Comparison of ENCODE assay signal across 11 mouse cellular contexts in genomic region chr8:126917179-126917905, GRCm38 (mm10). TPM values are rescaled to one million over a fixed set of nuclear protein-coding genes. Genes with fewer than 3 reads are reported as not detected.
DNase-seq lines count a peak whose midpoint lies in the region; ATAC-seq and TF ChIP-seq lines count a peak whose summit lies in the region.
"Had no signal": no experiment of that assay in that cellular context is flagged by ENCODE, and none has a peak within 500 bp of the region (broad histone marks: within the 10 kb centered on the region; RNA-seq: fewer than 3 reads in every experiment).

No protein-coding gene starts in this region.

- WGBS in small intestine, adult 2 months: 37% methylated on average over 6 of the region's 6 CpGs

- no peaks in the 10 kb centered on the region for H3K9me3 ChIP-seq in megakaryocyte, embryonic 14.5 days
- H3K9me3 ChIP-seq: embryonic facial prominence, embryonic 12.5 days; hindbrain, embryonic 15.5 days had no signal

- peaks cover 11% of the 10 kb centered on the region for H3K27me3 ChIP-seq in megakaryocyte, embryonic 14.5 days (replicated peaks)
- H3K27me3 ChIP-seq in small intestine, adult 2 months (ENCODE audit: control insufficient read depth, insufficient read depth, low read length): no peaks in the 10 kb centered on the region
- H3K27me3 ChIP-seq: embryonic facial prominence, embryonic 12.5 days; hindbrain, embryonic 15.5 days had no signal

- peak; percentile 58 for DNase-seq in adrenal gland, postnatal 10 days
- no peak for DNase-seq in adrenal gland, adult 18-20 months (ENCODE audit: low spot score in 2 of 2)
- DNase-seq in heart, postnatal 10 days: peak; percentile 79 to 80
- DNase-seq in cerebellum, adult 9-10 months: no peak
- DNase-seq in Muller cell, postnatal 12 days (ENCODE audit: inconsistent ontology term): no peak
- DNase-seq: spleen, adult 18-20 months had no signal

- ATAC-seq in megakaryocyte, adult 5-6 weeks (ENCODE audit: poor library complexity, severe bottlenecking): no peak

- H3K27ac ChIP-seq in small intestine, adult 2 months (ENCODE audit: insufficient read depth, low read depth, low read length): 0 out of 2 replicates have a peak overlapping the region, but pooled peaks have one; percentile 15
- H3K27ac ChIP-seq: embryonic facial prominence, embryonic 12.5 days; hindbrain, embryonic 15.5 days had no signal

- no peak for TF ChIP-seq POLR2A in small intestine, adult 2 months (IDR thresholded peaks at IDR 0.05; ENCODE audit: low read depth, low read length)

- TF ChIP-seq CTCF in small intestine, adult 2 months (IDR thresholded peaks at IDR 0.05; ENCODE audit: extremely low read depth, insufficient read length, insufficient replicate concordance, low read depth, low read length): 0 out of 2 replicates have a peak, but pooled peaks have one; percentile 18

- peaks cover 79% of the 10 kb centered on the region for H3K4me1 ChIP-seq in megakaryocyte, embryonic 14.5 days
- H3K4me1 ChIP-seq in small intestine, adult 2 months (ENCODE audit: control insufficient read depth, insufficient read depth, insufficient read length, low read length): peaks cover 16% of the 10 kb centered on the region

- H3K4me3 ChIP-seq in megakaryocyte, embryonic 14.5 days (replicated peaks): peak overlapping the region; percentile 23
- no peak overlapping the region for H3K4me3 ChIP-seq in small intestine, adult 2 months (ENCODE audit: low read depth, low read length)
- H3K4me3 ChIP-seq: embryonic facial prominence, embryonic 12.5 days; hindbrain, embryonic 15.5 days had no signal

- intact Hi-C loops in heart, postnatal 10 days (cut with DNase I): no loop called here

- peaks cover 10% of the 10 kb centered on the region for H3K36me3 ChIP-seq in megakaryocyte, embryonic 14.5 days (replicated peaks; ENCODE audit: low read length)
- H3K36me3 ChIP-seq in small intestine, adult 2 months (ENCODE audit: control insufficient read depth, insufficient read depth, low read length): no peaks in the 10 kb centered on the region
- H3K36me3 ChIP-seq: embryonic facial prominence, embryonic 12.5 days; hindbrain, embryonic 15.5 days had no signal

RNA-seq across cellular contexts. Expression of gene Tomm20, which starts 28.3 kb away (rescaled TPM):
- total RNA-seq in adrenal gland, postnatal 10 days (2021): 100 to 1,000 TPM; 157 to 187 TPM
- total RNA-seq in adrenal gland, adult 18-20 months (2021): 100 to 1,000 TPM; 186 to 207 TPM
- 997 and 1,071 TPM in 2 replicates for polyA plus RNA-seq in megakaryocyte, embryonic 14.5 days (2012; ENCODE audit: insufficient read depth, low replicate concordance)
- 47.7 and 70.1 TPM in 2 replicates for total RNA-seq in megakaryocyte, adult 5-6 weeks (2015)
- 69.9 and 71.9 TPM in 2 replicates for total RNA-seq in megakaryocyte, adult 5-6 weeks (2017)
- total RNA-seq in heart, postnatal 10 days (2021): 100 to 1,000 TPM in 1 of 2 experiments, 10 to 100 TPM in 1; 96.6 to 108 TPM
- 117 and 450 TPM in 2 replicates for polyA plus RNA-seq in small intestine, adult 2 months (2012; rRNA removed)

RNA-seq across cellular contexts. Expression of gene Rbm34, which starts 53.5 kb away (rescaled TPM):
- 10 to 100 TPM; 14.2 to 15.3 TPM for total RNA-seq in adrenal gland, postnatal 10 days (2021)
- total RNA-seq in adrenal gland, adult 18-20 months (2021): 10 to 100 TPM; 10.8 to 11.3 TPM
- polyA plus RNA-seq in megakaryocyte, embryonic 14.5 days (2012; ENCODE audit: insufficient read depth, low replicate concordance): 4.8 and 6.9 TPM in 2 replicates
- 22.9 and 32.9 TPM in 2 replicates for total RNA-seq in megakaryocyte, adult 5-6 weeks (2015)
- total RNA-seq in megakaryocyte, adult 5-6 weeks (2017): 28.2 and 35.2 TPM in 2 replicates
- 1 to 10 TPM; 5.5 to 6.2 TPM for total RNA-seq in heart, postnatal 10 days (2021)
- 0.42 and 2.6 TPM in 2 replicates for polyA plus RNA-seq in small intestine, adult 2 months (2012; rRNA removed)

Comparison
In these comparisons a context has a peak if more than half of its experiments do, and no peak if none do; other contexts are left out.
1. DNase-seq: peak in adrenal gland, postnatal 10 days (single experiment) and heart, postnatal 10 days (2 of 2); none in adrenal gland, adult 18-20 months (0 of 2), cerebellum, adult 9-10 months (single experiment) and Muller cell, postnatal 12 days (single experiment).